Mouse (Mus musculus): Measurements from ENCODE around the gene Olig2. TPM values are rescaled to one million over a fixed set of nuclear protein-coding genes. Genes with fewer than 3 reads are reported as not detected.

Gene Olig2
- polyA plus RNA-seq, 1 experiment from 2014 or later, result not detected

GRCm38 (mm10) chr16:91192672-91193354 lies 32.4 kb upstream of the Olig2 start:
- no peak for ATAC-seq (ENCODE audit: insufficient number of reproducible peaks, insufficient read depth, low FRiP score, low read depth)
- 77% methylated on average over 15 of the region's 15 CpGs for WGBS

GRCm38 (mm10) chr16:91199815-91200214 lies 25.4 kb upstream of the Olig2 start:
- no peak for ATAC-seq (ENCODE audit: insufficient number of reproducible peaks, insufficient read depth, low FRiP score, low read depth)
- Histone ChIP-seq H3K27me3 (ENCODE audit: control insufficient read depth, insufficient read depth, low read length) (no peaks in the 10 kb centered on the region; the same call in 1 of the 2 replicates), H3K9me3 (ENCODE audit: control insufficient read depth, low read length) (0 out of 2 replicates have a peak, but pooled peaks cover 5% of the 10 kb centered on the region), H3K4me1 (ENCODE audit: control insufficient read depth in 2 of 2, insufficient read depth in 2 of 2, low read length in 2 of 2) (no peaks in the 10 kb centered on the region), H3K4me2 (ENCODE audit: low read length) (no peak overlapping the region), H3K4me3 (ENCODE audit: control insufficient read depth in 1 of 2, insufficient read depth in 1 of 2, low read depth in 1 of 2, low read length in 2 of 2) (no peak overlapping the region), H3K27ac (replicated peaks in 1 of 2; ENCODE audit: control insufficient read depth in 1 of 2, insufficient read depth in 1 of 2, low read depth in 2 of 2, low read length in 2 of 2) (no peak overlapping the region), H3K36me3 (ENCODE audit: control insufficient read depth, insufficient read depth, low read length) (no peaks in the 10 kb centered on the region), H3K9ac (ENCODE audit: low read length) (no peak overlapping the region)
- WGBS, result 85% methylated on average over 7 of the region's 7 CpGs

More at GRCm38 (mm10) chr16:91192672-91193354, 32.4 kb upstream of the Olig2 start:
- Histone ChIP-seq H3K4me3 (ENCODE audit: control insufficient read depth in 1 of 2, insufficient read depth in 1 of 2, low read depth in 1 of 2, low read length in 2 of 2) (no peak overlapping the region), H3K36me3 (ENCODE audit: control insufficient read depth, insufficient read depth, low read length) (no peaks in the 10 kb centered on the region), H3K9me3 (ENCODE audit: control insufficient read depth, low read length) (0 out of 2 replicates have a peak, but pooled peaks cover 5% of the 10 kb centered on the region), H3K27me3 (ENCODE audit: control insufficient read depth, insufficient read depth, low read length) (no peaks in the 10 kb centered on the region), H3K4me2 (ENCODE audit: low read length) (no peak overlapping the region), H3K27ac (replicated peaks in 1 of 2; ENCODE audit: control insufficient read depth in 1 of 2, insufficient read depth in 1 of 2, low read depth in 2 of 2, low read length in 2 of 2) (no peak overlapping the region), H3K4me1 (ENCODE audit: control insufficient read depth in 2 of 2, insufficient read depth in 2 of 2, low read length in 2 of 2) (no peaks in the 10 kb centered on the region), H3K9ac (ENCODE audit: low read length) (no peak overlapping the region)

GRCm38 (mm10) chr16:91202989-91203388 lies 22.3 kb upstream of the Olig2 start:
- ATAC-seq (ENCODE audit: insufficient number of reproducible peaks, insufficient read depth, low FRiP score, low read depth), result no peak
- no peaks in the 10 kb centered on the region for H3K4me1 ChIP-seq (ENCODE audit: control insufficient read depth in 2 of 2, insufficient read depth in 2 of 2, low read length in 2 of 2)
- H3K36me3 ChIP-seq (ENCODE audit: control insufficient read depth, insufficient read depth, low read length), result no peaks in the 10 kb centered on the region
- no peak overlapping the region for H3K27ac ChIP-seq (replicated peaks in 1 of 2; ENCODE audit: control insufficient read depth in 1 of 2, insufficient read depth in 1 of 2, low read depth in 2 of 2, low read length in 2 of 2)
- H3K27me3 ChIP-seq (ENCODE audit: control insufficient read depth, insufficient read depth, low read length), result no peaks in the 10 kb centered on the region; the same call in 1 of the 2 replicates
- no peaks in the 10 kb centered on the region for H3K9me3 ChIP-seq (ENCODE audit: control insufficient read depth, low read length)
- 78% methylated on average over 3 of the region's 3 CpGs for WGBS
- H3K9ac ChIP-seq (ENCODE audit: low read length), result no peak overlapping the region
- no peak overlapping the region for H3K4me3 ChIP-seq (ENCODE audit: control insufficient read depth in 1 of 2, insufficient read depth in 1 of 2, low read depth in 1 of 2, low read length in 2 of 2)
- H3K4me2 ChIP-seq (ENCODE audit: low read length), result no peak overlapping the region

DNA sequence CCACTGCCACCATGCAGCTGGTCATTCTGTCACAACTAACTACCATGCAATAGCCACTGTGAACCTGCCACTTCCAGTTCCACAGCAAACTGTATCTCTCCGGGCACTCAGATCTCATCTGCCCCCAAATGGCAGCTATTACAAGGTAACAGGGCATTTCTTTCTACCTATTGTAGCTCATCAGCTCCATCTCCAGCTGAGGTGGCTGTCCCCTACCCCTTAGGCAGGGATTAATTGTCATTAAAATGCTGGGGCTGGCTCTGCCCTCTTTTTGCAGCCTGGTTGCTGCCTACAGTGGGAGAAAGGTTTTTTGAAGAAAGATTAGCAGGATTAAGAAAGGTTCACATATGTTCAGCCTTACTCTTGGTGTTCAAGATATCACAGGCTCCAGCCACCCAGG lies 18.9 kb upstream of the Olig2 start:
- no peak overlapping the region for H3K4me2 ChIP-seq (ENCODE audit: low read length)
- WGBS, result 75% methylated on average over 1 of the region's 1 CpGs
- no peak overlapping the region for H3K27ac ChIP-seq (replicated peaks in 1 of 2; ENCODE audit: control insufficient read depth in 1 of 2, insufficient read depth in 1 of 2, low read depth in 2 of 2, low read length in 2 of 2)
- ATAC-seq (ENCODE audit: insufficient number of reproducible peaks, insufficient read depth, low FRiP score, low read depth), result no peak
- H3K27me3 ChIP-seq (ENCODE audit: control insufficient read depth, insufficient read depth, low read length), result peaks cover 9% of the 10 kb centered on the region
- H3K4me3 ChIP-seq (ENCODE audit: control insufficient read depth in 1 of 2, insufficient read depth in 1 of 2, low read depth in 1 of 2, low read length in 2 of 2), result no peak overlapping the region
- H3K4me1 ChIP-seq (ENCODE audit: control insufficient read depth in 2 of 2, insufficient read depth in 2 of 2, low read length in 2 of 2), result no peaks in the 10 kb centered on the region
- no peak overlapping the region for H3K9ac ChIP-seq (ENCODE audit: low read length)
- no peaks in the 10 kb centered on the region for H3K9me3 ChIP-seq (ENCODE audit: control insufficient read depth, low read length)
- H3K36me3 ChIP-seq (ENCODE audit: control insufficient read depth, insufficient read depth, low read length), result no peaks in the 10 kb centered on the region

GRCm38 (mm10) chr16:91217077-91217476 lies 8.2 kb upstream of the Olig2 start:
- no peak overlapping the region for H3K4me3 ChIP-seq (ENCODE audit: control insufficient read depth in 1 of 2, insufficient read depth in 1 of 2, low read depth in 1 of 2, low read length in 2 of 2)
- peaks cover 9% of the 10 kb centered on the region; the same call in 1 of the 2 replicates for H3K9me3 ChIP-seq (ENCODE audit: control insufficient read depth, low read length)
- H3K27ac ChIP-seq (replicated peaks in 1 of 2; ENCODE audit: control insufficient read depth in 1 of 2, insufficient read depth in 1 of 2, low read depth in 2 of 2, low read length in 2 of 2), result no peak overlapping the region
- no peak overlapping the region for H3K4me2 ChIP-seq (ENCODE audit: low read length)
- H3K27me3 ChIP-seq (ENCODE audit: control insufficient read depth, insufficient read depth, low read length), result peaks cover 82% of the 10 kb centered on the region
- WGBS, result 39% methylated on average over 6 of the region's 6 CpGs
- H3K9ac ChIP-seq (ENCODE audit: low read length), result no peak overlapping the region
- no peaks in the 10 kb centered on the region for H3K36me3 ChIP-seq (ENCODE audit: control insufficient read depth, insufficient read depth, low read length)
- H3K4me1 ChIP-seq (ENCODE audit: control insufficient read depth in 2 of 2, insufficient read depth in 2 of 2, low read length in 2 of 2), result peaks cover 0 to 5% of the 10 kb centered on the region in 2 experiments; a peak in 1 of 4 replicates
- ATAC-seq (ENCODE audit: insufficient number of reproducible peaks, insufficient read depth, low FRiP score, low read depth), result no peak

DNA sequence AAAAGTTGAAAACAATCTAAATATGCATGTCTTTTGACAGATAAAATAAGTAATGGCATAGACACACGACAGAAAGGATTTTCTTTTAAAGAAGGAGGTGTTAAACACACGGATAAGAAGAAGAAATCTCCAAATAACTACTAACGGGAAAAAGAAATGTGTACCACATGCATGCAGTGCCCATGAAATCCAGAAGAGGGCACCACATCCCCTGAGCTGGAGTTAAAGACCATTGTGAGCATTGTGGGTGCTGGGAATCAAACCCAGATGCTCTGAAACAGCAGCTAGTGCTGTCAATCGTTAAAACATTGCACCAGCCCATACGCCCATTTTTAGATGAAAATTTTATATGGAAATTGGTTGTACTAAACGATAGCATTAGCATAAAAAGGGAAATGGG lies 7.3 kb upstream of the Olig2 start:
- Histone ChIP-seq H3K36me3 (ENCODE audit: control insufficient read depth, insufficient read depth, low read length) (no peaks in the 10 kb centered on the region), H3K9me3 (ENCODE audit: control insufficient read depth, low read length) (peaks cover 9% of the 10 kb centered on the region; the same call in 1 of the 2 replicates), H3K4me2 (ENCODE audit: low read length) (no peak overlapping the region), H3K27me3 (ENCODE audit: control insufficient read depth, insufficient read depth, low read length) (peaks cover 83% of the 10 kb centered on the region), H3K4me1 (ENCODE audit: control insufficient read depth in 2 of 2, insufficient read depth in 2 of 2, low read length in 2 of 2) (peaks cover 0 to 13% of the 10 kb centered on the region in 2 experiments; a peak in 1 of 4 replicates), H3K9ac (ENCODE audit: low read length) (no peak overlapping the region), H3K27ac (replicated peaks in 1 of 2; ENCODE audit: control insufficient read depth in 1 of 2, insufficient read depth in 1 of 2, low read depth in 2 of 2, low read length in 2 of 2) (no peak overlapping the region), H3K4me3 (ENCODE audit: control insufficient read depth in 1 of 2, insufficient read depth in 1 of 2, low read depth in 1 of 2, low read length in 2 of 2) (no peak overlapping the region)
- no peak for ATAC-seq (ENCODE audit: insufficient number of reproducible peaks, insufficient read depth, low FRiP score, low read depth)
- 70% methylated on average over 6 of the region's 6 CpGs for WGBS

GRCm38 (mm10) chr16:91219246-91219645 lies 6.0 kb upstream of the Olig2 start:
- WGBS, result 14% methylated on average over 14 of the region's 14 CpGs
- H3K4me3 ChIP-seq (ENCODE audit: control insufficient read depth in 1 of 2, insufficient read depth in 1 of 2, low read depth in 1 of 2, low read length in 2 of 2), result no peak overlapping the region

More at GRCm38 (mm10) chr16:91219246-91219645, 6.0 kb upstream of the Olig2 start:
- no peak overlapping the region for H3K9ac ChIP-seq (ENCODE audit: low read length)
- H3K4me2 ChIP-seq (ENCODE audit: low read length), result no peak overlapping the region
- peaks cover 87% of the 10 kb centered on the region for H3K27me3 ChIP-seq (ENCODE audit: control insufficient read depth, insufficient read depth, low read length)
- no peak for ATAC-seq (ENCODE audit: insufficient number of reproducible peaks, insufficient read depth, low FRiP score, low read depth)
- H3K4me1 ChIP-seq (ENCODE audit: control insufficient read depth in 2 of 2, insufficient read depth in 2 of 2, low read length in 2 of 2), result peaks cover 0 to 17% of the 10 kb centered on the region in 2 experiments; a peak in 1 of 4 replicates
- H3K27ac ChIP-seq (replicated peaks in 1 of 2; ENCODE audit: control insufficient read depth in 1 of 2, insufficient read depth in 1 of 2, low read depth in 2 of 2, low read length in 2 of 2), result no peak overlapping the region
- peaks cover 9% of the 10 kb centered on the region; the same call in 1 of the 2 replicates for H3K9me3 ChIP-seq (ENCODE audit: control insufficient read depth, low read length)
- H3K36me3 ChIP-seq (ENCODE audit: control insufficient read depth, insufficient read depth, low read length), result no peaks in the 10 kb centered on the region

Measured in heart, embryonic 14.5 days (tissue).